Mouse (Mus musculus) cerebellum, postnatal 10 days (tissue): ENCODE results near the gene Abcb8.

Source experiments
- DNase-seq, 2 experiments: peaks; one replicate each; pipeline ENCODE4 v3.0.0; 2021; ENCODE audit warnings: mixed read lengths in 2 of 2

The Abcb8 gene

GRCm38 (mm10) chr5:24399686-24400085 is 6.2 kb downstream of the Abcb8 start:
- DNase-seq: no peak

GRCm38 (mm10) chr5:24400362-24400761 is 6.9 kb downstream of the Abcb8 start:
- DNase-seq: peak; percentile 62 to 71

- DNase-seq: no peak
Observed at GRCm38 (mm10) chr5:24400911-24401605, 7.6 kb downstream of the Abcb8 start.

- peak; percentile 87 to 92 for DNase-seq
Observed at GRCm38 (mm10) chr5:24401969-24402368, 8.5 kb downstream of the Abcb8 start.

- DNase-seq: no peak
Observed at GRCm38 (mm10) chr5:24404594-24405360, 11.3 kb downstream of the Abcb8 start.

- DNase-seq: no peak
Observed at GRCm38 (mm10) chr5:24405389-24405876, 12.0 kb downstream of the Abcb8 start.

GRCm38 (mm10) chr5:24408651-24409050 is 15.2 kb downstream of the Abcb8 start:
- DNase-seq: peak in 1 of 2 experiments; percentile 33

GRCm38 (mm10) chr5:24409466-24409865 is 16.0 kb downstream of the Abcb8 start:
- no peak for DNase-seq

GRCm38 (mm10) chr5:24412063-24412462 is 18.6 kb downstream of the Abcb8 start:
- DNase-seq: no peak

- no peak for DNase-seq
Observed at GRCm38 (mm10) chr5:24413042-24413693, 19.7 kb downstream of the Abcb8 start, which contains the start of gene Asic3. TSS of gene Asic3 (plus strand) at chr5:24413392.

- peak in 1 of 2 experiments; percentile 43 for DNase-seq
Observed at GRCm38 (mm10) chr5:24413938-24414337, 20.5 kb downstream of the Abcb8 start.

GRCm38 (mm10) chr5:24416222-24416736 is 22.8 kb downstream of the Abcb8 start:
- DNase-seq: peak; percentile 84 to 91

- DNase-seq: no peak
Observed at GRCm38 (mm10) chr5:24417587-24417986, 24.1 kb downstream of the Abcb8 start.

- DNase-seq: no peak
Observed at GRCm38 (mm10) chr5:24420381-24420780, 26.9 kb downstream of the Abcb8 start.

GRCm38 (mm10) chr5:24423129-24424003 is 29.9 kb downstream of the Abcb8 start, which contains the start of the genes Cdk5 and Slc4a2:
TSS of gene Cdk5 (minus strand) at chr5:24423530.
TSS of gene Slc4a2 (plus strand) at chr5:24423837.
- DNase-seq: peak; percentile 99 to 100

GRCm38 (mm10) chr5:24424004-24424781 is 30.7 kb downstream of the Abcb8 start:
- DNase-seq: no peak

GRCm38 (mm10) chr5:24424861-24425411 is 31.5 kb downstream of the Abcb8 start:
- peak; percentile 77 to 84 for DNase-seq

- peak; percentile 68 to 69 for DNase-seq
Observed at GRCm38 (mm10) chr5:24425421-24426036, 32.1 kb downstream of the Abcb8 start.

- DNase-seq: no peak
Observed at GRCm38 (mm10) chr5:24426037-24426432, 32.6 kb downstream of the Abcb8 start.
